10 mouse cellular contexts compared by ENCODE assay signal in genomic region chr4:4717763-4718347, GRCm38 (mm10).
A peak's percentile ranks its signal among the peaks of the same experiment; 100 is the strongest.
DNase-seq lines count a peak whose midpoint lies in the region; ATAC-seq and TF ChIP-seq lines count a peak whose summit lies in the region.
"Had no signal": no experiment of that assay in that cellular context is flagged by ENCODE, and none has a peak within 500 bp of the region (broad histone marks: within the 10 kb centered on the region; RNA-seq: fewer than 3 reads in every experiment).

No protein-coding gene starts in this region.

- H3K4me2 ChIP-seq in hindbrain, embryonic 11.5 days (replicated peaks; ENCODE audit: low read depth, low read length): no peak overlapping the region
- no peak overlapping the region for H3K4me2 ChIP-seq in midbrain, postnatal 0 days (ENCODE audit: low read depth, low read length, poor library complexity, severe bottlenecking)
- H3K4me2 ChIP-seq in midbrain, embryonic 13.5 days (replicated peaks): no peak overlapping the region
- H3K4me2 ChIP-seq in forebrain, postnatal 0 days (ENCODE audit: low read depth): no peak overlapping the region
- no peak overlapping the region for H3K4me2 ChIP-seq in stomach, embryonic 14.5 days (replicated peaks; ENCODE audit: low read depth, low read length)
- H3K4me2 ChIP-seq: liver, embryonic 13.5 days; neural tube, embryonic 12.5 days had no signal

- ATAC-seq in hindbrain, embryonic 11.5 days (ENCODE audit: low FRiP score): no peak
- peak; percentile 70; the same call in 1 of the 2 replicates for ATAC-seq in midbrain, postnatal 0 days (ENCODE audit: low FRiP score)
- no peak for ATAC-seq in midbrain, embryonic 13.5 days
- peak; percentile 89 for ATAC-seq in forebrain, postnatal 0 days
- peak; percentile 37; the same call in 1 of the 2 replicates for ATAC-seq in stomach, embryonic 14.5 days (ENCODE audit: insufficient number of reproducible peaks, insufficient read depth, low FRiP score, low read depth)
- ATAC-seq: activated CD4-positive, CD25-positive, alpha-beta regulatory T cell, adult 4 months had no signal

- H3K4me1 ChIP-seq in hindbrain, embryonic 11.5 days (replicated peaks; ENCODE audit: control insufficient read depth, insufficient read depth, low read length): no peaks in the 10 kb centered on the region
- no peaks in the 10 kb centered on the region for H3K4me1 ChIP-seq in hindbrain, embryonic 10.5 days (replicated peaks)
- no peaks in the 10 kb centered on the region for H3K4me1 ChIP-seq in midbrain, postnatal 0 days (ENCODE audit: insufficient read depth, low read length)
- H3K4me1 ChIP-seq in midbrain, embryonic 13.5 days (replicated peaks): no peaks in the 10 kb centered on the region
- H3K4me1 ChIP-seq in forebrain, postnatal 0 days (ENCODE audit: insufficient read depth): no peaks in the 10 kb centered on the region
- no peaks in the 10 kb centered on the region for H3K4me1 ChIP-seq in stomach, embryonic 14.5 days (ENCODE audit: control insufficient read depth, insufficient read depth, low read length)
- H3K4me1 ChIP-seq: liver, embryonic 13.5 days; neural tube, embryonic 12.5 days had no signal

- H3K36me3 ChIP-seq in hindbrain, embryonic 11.5 days (ENCODE audit: control insufficient read depth, insufficient read depth, low read length): no peaks in the 10 kb centered on the region
- no peaks in the 10 kb centered on the region for H3K36me3 ChIP-seq in hindbrain, embryonic 10.5 days
- no peaks in the 10 kb centered on the region for H3K36me3 ChIP-seq in midbrain, postnatal 0 days (ENCODE audit: insufficient read depth, low read length)
- no peaks in the 10 kb centered on the region for H3K36me3 ChIP-seq in midbrain, embryonic 13.5 days
- no peaks in the 10 kb centered on the region for H3K36me3 ChIP-seq in forebrain, postnatal 0 days (ENCODE audit: insufficient read depth)
- no peaks in the 10 kb centered on the region for H3K36me3 ChIP-seq in stomach, embryonic 14.5 days (ENCODE audit: control insufficient read depth, insufficient read depth, low read length)
- H3K36me3 ChIP-seq: liver, embryonic 13.5 days; neural tube, embryonic 12.5 days had no signal

- H3K27me3 ChIP-seq in hindbrain, embryonic 11.5 days (ENCODE audit: control insufficient read depth, insufficient read depth, low read length): no peaks in the 10 kb centered on the region
- H3K27me3 ChIP-seq in hindbrain, embryonic 10.5 days (ENCODE audit: insufficient read depth, poor library complexity, severe bottlenecking): no peaks in the 10 kb centered on the region
- no peaks in the 10 kb centered on the region for H3K27me3 ChIP-seq in midbrain, postnatal 0 days (ENCODE audit: insufficient read depth, low read length)
- H3K27me3 ChIP-seq in midbrain, embryonic 13.5 days: no peaks in the 10 kb centered on the region
- no peaks in the 10 kb centered on the region for H3K27me3 ChIP-seq in forebrain, postnatal 0 days (ENCODE audit: insufficient read depth, low read length)
- no peaks in the 10 kb centered on the region for H3K27me3 ChIP-seq in stomach, embryonic 14.5 days (ENCODE audit: control insufficient read depth, insufficient read depth, low read length)
- H3K27me3 ChIP-seq: liver, embryonic 13.5 days; neural tube, embryonic 12.5 days had no signal

- no peaks in the 10 kb centered on the region for H3K9me3 ChIP-seq in hindbrain, embryonic 11.5 days (ENCODE audit: control insufficient read depth, low read length)
- H3K9me3 ChIP-seq in hindbrain, embryonic 10.5 days: no peaks in the 10 kb centered on the region
- no peaks in the 10 kb centered on the region for H3K9me3 ChIP-seq in midbrain, postnatal 0 days (ENCODE audit: low read length)
- H3K9me3 ChIP-seq in midbrain, embryonic 13.5 days: no peaks in the 10 kb centered on the region
- no peaks in the 10 kb centered on the region for H3K9me3 ChIP-seq in forebrain, postnatal 0 days (ENCODE audit: low read length)
- no peaks in the 10 kb centered on the region for H3K9me3 ChIP-seq in stomach, embryonic 14.5 days (ENCODE audit: control insufficient read depth, low read depth, low read length)
- H3K9me3 ChIP-seq: liver, embryonic 13.5 days; neural tube, embryonic 12.5 days had no signal

- 75% methylated on average over 4 of the region's 4 CpGs for WGBS in hindbrain, embryonic 11.5 days
- whole genome bisulfite sequencing in hindbrain, embryonic 10.5 days: 73% methylated on average over 4 of the region's 4 CpGs
- WGBS in midbrain, postnatal 0 days: 63% methylated on average over 4 of the region's 4 CpGs
- 68% methylated on average over 4 of the region's 4 CpGs for WGBS in midbrain, embryonic 13.5 days
- 70% methylated on average over 4 of the region's 4 CpGs for WGBS in forebrain, postnatal 0 days
- WGBS in stomach, embryonic 14.5 days: 41% methylated on average over 4 of the region's 4 CpGs

- H3K4me3 ChIP-seq in hindbrain, embryonic 11.5 days (ENCODE audit: low read depth, low read length): no peak overlapping the region
- H3K4me3 ChIP-seq in hindbrain, embryonic 10.5 days: no peak overlapping the region
- H3K4me3 ChIP-seq in midbrain, postnatal 0 days (ENCODE audit: low read depth, low read length): no peak overlapping the region
- no peak overlapping the region for H3K4me3 ChIP-seq in midbrain, embryonic 13.5 days (replicated peaks)
- no peak overlapping the region for H3K4me3 ChIP-seq in forebrain, postnatal 0 days (ENCODE audit: low read depth, low read length)
- no peak overlapping the region for H3K4me3 ChIP-seq in stomach, embryonic 14.5 days (ENCODE audit: low read depth, low read length)
- H3K4me3 ChIP-seq: liver, embryonic 13.5 days; neural tube, embryonic 12.5 days had no signal

- peak; percentile 83 for TF ChIP-seq CTCF in midbrain, postnatal 0 days (IDR thresholded peaks at IDR 0.05)
- TF ChIP-seq CTCF in forebrain, postnatal 0 days (IDR thresholded peaks at IDR 0.05; ENCODE audit: low read depth): peak; percentile 70

- H3K27ac ChIP-seq in hindbrain, embryonic 11.5 days (ENCODE audit: low read depth, low read length): no peak overlapping the region
- no peak overlapping the region for H3K27ac ChIP-seq in hindbrain, embryonic 10.5 days
- H3K27ac ChIP-seq in midbrain, postnatal 0 days (ENCODE audit: low read depth, low read length): no peak overlapping the region
- H3K27ac ChIP-seq in midbrain, embryonic 13.5 days: no peak overlapping the region
- no peak overlapping the region for H3K27ac ChIP-seq in forebrain, postnatal 0 days (ENCODE audit: low read depth, low read length)
- H3K27ac ChIP-seq in stomach, embryonic 14.5 days (ENCODE audit: low read length): no peak overlapping the region
- H3K27ac ChIP-seq: liver, embryonic 13.5 days; neural tube, embryonic 12.5 days had no signal

- peak; percentile 12 for DNase-seq in hindbrain, embryonic 11.5 days (ENCODE audit: low spot score)
- no peak for DNase-seq in hindbrain, embryonic 10.5 days (ENCODE audit: low spot score)
- DNase-seq in midbrain, postnatal 0 days (ENCODE audit: low spot score): peak; percentile 75
- DNase-seq in forebrain, postnatal 0 days: peak; percentile 77
- DNase-seq in spleen, adult 12 weeks (ENCODE audit: low spot score): no peak
- DNase-seq: liver, embryonic 13.5 days had no signal

- H3K9ac ChIP-seq in hindbrain, embryonic 11.5 days (ENCODE audit: low read depth, low read length): no peak overlapping the region
- H3K9ac ChIP-seq in midbrain, postnatal 0 days (replicated peaks; ENCODE audit: low read length, poor library complexity, severe bottlenecking): no peak overlapping the region
- H3K9ac ChIP-seq in midbrain, embryonic 13.5 days (replicated peaks): no peak overlapping the region
- no peak overlapping the region for H3K9ac ChIP-seq in forebrain, postnatal 0 days
- H3K9ac ChIP-seq in stomach, embryonic 14.5 days (replicated peaks; ENCODE audit: low read depth, low read length): no peak overlapping the region
- H3K9ac ChIP-seq: liver, embryonic 13.5 days; neural tube, embryonic 12.5 days had no signal

Comparison
In these comparisons a context has a peak if more than half of its experiments do, and no peak if none do; other contexts are left out.
1. ATAC-seq: peak in midbrain, postnatal 0 days (single experiment), forebrain, postnatal 0 days (single experiment) and stomach, embryonic 14.5 days (single experiment); none in hindbrain, embryonic 11.5 days (single experiment) and midbrain, embryonic 13.5 days (single experiment).
2. DNase-seq: peak in hindbrain, embryonic 11.5 days (single experiment), midbrain, postnatal 0 days (single experiment) and forebrain, postnatal 0 days (single experiment); none in hindbrain, embryonic 10.5 days (single experiment) and spleen, adult 12 weeks (single experiment).